In genomic region chr7:140908634-140909107, GRCm38 (mm10) we compare ENCODE assay signal across 8 mouse cellular contexts. TPM values are rescaled to one million over a fixed set of nuclear protein-coding genes. Genes with fewer than 3 reads are reported as not detected.
A peak's percentile ranks its signal among the peaks of the same experiment; 100 is the strongest.
DNase-seq lines count a peak whose midpoint lies in the region; ATAC-seq and TF ChIP-seq lines count a peak whose summit lies in the region.

No protein-coding gene starts in this region.

- H3K4me1 ChIP-seq in heart, embryonic 13.5 days = peaks cover 4% of the 10 kb centered on the region; the same call in 1 of the 2 replicates
- H3K4me1 ChIP-seq in kidney, embryonic 16.5 days (ENCODE audit: insufficient read depth, low read length) = 0 out of 2 replicates have a peak, but pooled peaks cover 3% of the 10 kb centered on the region
- peaks cover 0 to 10% of the 10 kb centered on the region in 2 experiments; a peak in 2 of 4 replicates for H3K4me1 ChIP-seq in liver, embryonic 14.5 days (replicated peaks; ENCODE audit: control insufficient read depth in 2 of 2, insufficient read depth in 2 of 2, low read length in 1 of 2)

- no peak for TF ChIP-seq EP300 in liver, embryonic 14.5 days (IDR thresholded peaks at IDR 0.05; ENCODE audit: low read depth)

- H3K27me3 ChIP-seq in heart, embryonic 13.5 days (replicated peaks) = peaks cover 27% of the 10 kb centered on the region
- no peaks in the 10 kb centered on the region for H3K27me3 ChIP-seq in kidney, embryonic 16.5 days (ENCODE audit: insufficient read depth, low read length)
- H3K27me3 ChIP-seq in liver, embryonic 14.5 days (ENCODE audit: control insufficient read depth, insufficient read depth, low read length) = no peaks in the 10 kb centered on the region
- no peaks in the 10 kb centered on the region for H3K27me3 ChIP-seq in splenic B cell, adult 2 months (ENCODE audit: control insufficient read depth, insufficient read depth, low read length, poor library complexity, severe bottlenecking)

- H3K9me3 ChIP-seq in heart, embryonic 13.5 days = no peaks in the 10 kb centered on the region
- no peaks in the 10 kb centered on the region for H3K9me3 ChIP-seq in kidney, embryonic 16.5 days (ENCODE audit: low read length)
- no peaks in the 10 kb centered on the region for H3K9me3 ChIP-seq in liver, embryonic 14.5 days (ENCODE audit: control insufficient read depth, low read length)

- DNase-seq in CD8-positive naive resting alpha-beta T cell, adult 2 months (ENCODE audit: low read depth in 2 of 2, low spot score in 2 of 2) = peak; percentile 52 to 60
- DNase-seq in brain, embryonic 14.5 days (ENCODE audit: low read depth) = peak; percentile 82
- DNase-seq in liver, embryonic 14.5 days (ENCODE audit: low read depth in 3 of 3, low spot score in 3 of 3) = peak; percentile 36 to 56 (median 42)
- DNase-seq in natural killer cell, adult 2 months (ENCODE audit: low spot score in 2 of 2) = peak; percentile 35 to 63
- peak; percentile 82 for DNase-seq in splenic B cell, adult 2 months (ENCODE audit: low read depth, low spot score)

- peak; percentile 86 for TF ChIP-seq CTCF in brain, embryonic 14.5 days (IDR thresholded peaks at IDR 0.05; ENCODE audit: borderline replicate concordance, extremely low read depth, insufficient read depth, insufficient read length)
- peak; percentile 88 for TF ChIP-seq CTCF in liver, embryonic 14.5 days (IDR thresholded peaks at IDR 0.05; ENCODE audit: low read depth)

- WGBS in heart, embryonic 13.5 days = 2% methylated on average over 19 of the region's 19 CpGs
- WGBS in kidney, embryonic 16.5 days = under 1% methylated on average over 19 of the region's 19 CpGs
- WGBS in liver, embryonic 14.5 days (ENCODE audit: insufficient replicate concordance) = 3% methylated on average over 19 of the region's 19 CpGs

- peak overlapping the region; percentile 56 for H3K4me3 ChIP-seq in heart, embryonic 13.5 days
- H3K4me3 ChIP-seq in kidney, embryonic 16.5 days (ENCODE audit: low read length) = peak overlapping the region; percentile 40
- peak overlapping the region; percentile 16 to 34; a peak in 3 of 4 replicates for H3K4me3 ChIP-seq in liver, embryonic 14.5 days (ENCODE audit: insufficient read depth in 1 of 2, low read depth in 2 of 2, low read length in 2 of 2)

- no peak overlapping the region for H3K27ac ChIP-seq in heart, embryonic 13.5 days (replicated peaks)
- no peak overlapping the region for H3K27ac ChIP-seq in kidney, embryonic 16.5 days (ENCODE audit: low read length)
- no peak overlapping the region for H3K27ac ChIP-seq in liver, embryonic 14.5 days

- ATAC-seq in erythroblast, adult 5-6 weeks (replicated peaks; ENCODE audit: low FRiP score, poor library complexity, severe bottlenecking) = peak; percentile 82
- ATAC-seq in heart, embryonic 13.5 days (ENCODE audit: extremely low read depth, insufficient number of reproducible peaks, low FRiP score, low TSS enrichment) = no peak
- ATAC-seq in kidney, embryonic 16.5 days (ENCODE audit: low FRiP score, low TSS enrichment) = peak; percentile 86
- peak; percentile 52 for ATAC-seq in liver, embryonic 14.5 days (ENCODE audit: insufficient read depth)

- peak overlapping the region; percentile 76 for H3K9ac ChIP-seq in heart, embryonic 13.5 days
- H3K9ac ChIP-seq in kidney, embryonic 16.5 days (replicated peaks; ENCODE audit: low read length) = 0 out of 2 replicates have a peak overlapping the region, but pooled peaks have one; percentile 9
- H3K9ac ChIP-seq in liver, embryonic 14.5 days (replicated peaks) = no peak overlapping the region; the same call in 1 of the 2 replicates

- no peak for TF ChIP-seq POLR2A in brain, embryonic 14.5 days (IDR thresholded peaks at IDR 0.05; ENCODE audit: borderline replicate concordance, extremely low read depth, insufficient read depth, insufficient read length, poor library complexity, severe bottlenecking)

- peak overlapping the region; percentile 88 for H3K4me2 ChIP-seq in heart, embryonic 13.5 days
- H3K4me2 ChIP-seq in kidney, embryonic 16.5 days (replicated peaks; ENCODE audit: low read depth, low read length) = peak overlapping the region; percentile 54
- peak overlapping the region; percentile 64 for H3K4me2 ChIP-seq in liver, embryonic 14.5 days (ENCODE audit: low read depth)

- H3K36me3 ChIP-seq in heart, embryonic 13.5 days = no peaks in the 10 kb centered on the region
- no peaks in the 10 kb centered on the region for H3K36me3 ChIP-seq in kidney, embryonic 16.5 days (ENCODE audit: insufficient read depth, low read length)
- H3K36me3 ChIP-seq in liver, embryonic 14.5 days (replicated peaks; ENCODE audit: control insufficient read depth, insufficient read depth, low read depth) = no peaks in the 10 kb centered on the region
- H3K36me3 ChIP-seq in splenic B cell, adult 2 months (ENCODE audit: control insufficient read depth, insufficient read depth, low read length, poor library complexity, severe bottlenecking) = no peaks in the 10 kb centered on the region

RNA-seq across cellular contexts. Expression of gene Cox8b, which starts 8.4 kb away (rescaled TPM):
- polyA plus RNA-seq in brain, embryonic 14.5 days (2012; rRNA removed) = not detected in 2 replicates
- total RNA-seq in erythroblast, adult 5-6 weeks (2015; ENCODE audit: low replicate concordance) = not detected in 2 replicates
- total RNA-seq in erythroblast, adult 5-6 weeks (2017; ENCODE audit: low replicate concordance) = not detected in 2 replicates
- 142 and 148 TPM in 2 replicates for polyA plus RNA-seq in heart, embryonic 13.5 days (2015; fragmentation: Nextera tagmentation; extraction: Ambion mirVana)
- 1.4 and 2.6 TPM in 2 replicates for polyA plus RNA-seq in kidney, embryonic 16.5 days (2015; fragmentation: Nextera tagmentation; extraction: Ambion mirVana)
- not detected in 2 replicates for polyA plus RNA-seq in liver, embryonic 14.5 days (2012; rRNA removed)
- polyA plus RNA-seq in liver, embryonic 14.5 days (2014; fragmentation: Nextera tagmentation; extraction: Ambion mirVana) = not detected in 2 replicates

RNA-seq across cellular contexts. Expression of gene Nlrp6, which starts 12.0 kb away (rescaled TPM):
- 0.18 and 0.21 TPM in 2 replicates for polyA plus RNA-seq in brain, embryonic 14.5 days (2012; rRNA removed)
- not detected in 2 replicates for total RNA-seq in erythroblast, adult 5-6 weeks (2015; ENCODE audit: low replicate concordance)
- total RNA-seq in erythroblast, adult 5-6 weeks (2017; ENCODE audit: low replicate concordance) = not detected in 2 replicates
- polyA plus RNA-seq in heart, embryonic 13.5 days (2015; fragmentation: Nextera tagmentation; extraction: Ambion mirVana) = 0.05 and 0.20 TPM in 2 replicates
- polyA plus RNA-seq in kidney, embryonic 16.5 days (2015; fragmentation: Nextera tagmentation; extraction: Ambion mirVana) = 1.9 and 2.2 TPM in 2 replicates
- 6.3 and 6.5 TPM in 2 replicates for polyA plus RNA-seq in liver, embryonic 14.5 days (2012; rRNA removed)
- 2.6 and 3.2 TPM in 2 replicates for polyA plus RNA-seq in liver, embryonic 14.5 days (2014; fragmentation: Nextera tagmentation; extraction: Ambion mirVana)

RNA-seq across cellular contexts. Expression of gene Sirt3, which starts 26.6 kb away (rescaled TPM):
- polyA plus RNA-seq in brain, embryonic 14.5 days (2012; rRNA removed) = 41.3 and 46.9 TPM in 2 replicates
- total RNA-seq in erythroblast, adult 5-6 weeks (2015; ENCODE audit: low replicate concordance) = 1.9 and 12.1 TPM in 2 replicates
- total RNA-seq in erythroblast, adult 5-6 weeks (2017; ENCODE audit: low replicate concordance) = 1.4 and 2.1 TPM in 2 replicates
- polyA plus RNA-seq in heart, embryonic 13.5 days (2015; fragmentation: Nextera tagmentation; extraction: Ambion mirVana) = 40.7 and 48.7 TPM in 2 replicates
- 41.5 and 42.6 TPM in 2 replicates for polyA plus RNA-seq in kidney, embryonic 16.5 days (2015; fragmentation: Nextera tagmentation; extraction: Ambion mirVana)
- 13.7 and 14.0 TPM in 2 replicates for polyA plus RNA-seq in liver, embryonic 14.5 days (2012; rRNA removed)
- 14.4 and 14.7 TPM in 2 replicates for polyA plus RNA-seq in liver, embryonic 14.5 days (2014; fragmentation: Nextera tagmentation; extraction: Ambion mirVana)

RNA-seq across cellular contexts. Expression of gene Psmd13, which starts 26.9 kb away (rescaled TPM):
- 138 and 146 TPM in 2 replicates for polyA plus RNA-seq in brain, embryonic 14.5 days (2012; rRNA removed)
- total RNA-seq in erythroblast, adult 5-6 weeks (2015; ENCODE audit: low replicate concordance) = 13.1 and 37.0 TPM in 2 replicates
- total RNA-seq in erythroblast, adult 5-6 weeks (2017; ENCODE audit: low replicate concordance) = 56.0 and 77.4 TPM in 2 replicates
- 164 and 190 TPM in 2 replicates for polyA plus RNA-seq in heart, embryonic 13.5 days (2015; fragmentation: Nextera tagmentation; extraction: Ambion mirVana)
- polyA plus RNA-seq in kidney, embryonic 16.5 days (2015; fragmentation: Nextera tagmentation; extraction: Ambion mirVana) = 242 and 246 TPM in 2 replicates
- polyA plus RNA-seq in liver, embryonic 14.5 days (2012; rRNA removed) = 39.8 and 50.8 TPM in 2 replicates
- polyA plus RNA-seq in liver, embryonic 14.5 days (2014; fragmentation: Nextera tagmentation; extraction: Ambion mirVana) = 90.5 and 92.6 TPM in 2 replicates

RNA-seq across cellular contexts. Expression of gene Pgghg, which starts 32.5 kb away (rescaled TPM):
- polyA plus RNA-seq in brain, embryonic 14.5 days (2012; rRNA removed) = 13.2 and 18.9 TPM in 2 replicates
- 0.38 and 3.8 TPM in 2 replicates for total RNA-seq in erythroblast, adult 5-6 weeks (2015; ENCODE audit: low replicate concordance)
- 1.5 and 3.3 TPM in 2 replicates for total RNA-seq in erythroblast, adult 5-6 weeks (2017; ENCODE audit: low replicate concordance)
- 13.1 and 13.8 TPM in 2 replicates for polyA plus RNA-seq in heart, embryonic 13.5 days (2015; fragmentation: Nextera tagmentation; extraction: Ambion mirVana)
- 25.3 and 26.6 TPM in 2 replicates for polyA plus RNA-seq in kidney, embryonic 16.5 days (2015; fragmentation: Nextera tagmentation; extraction: Ambion mirVana)
- polyA plus RNA-seq in liver, embryonic 14.5 days (2012; rRNA removed) = 7.2 TPM in 2 replicates
- polyA plus RNA-seq in liver, embryonic 14.5 days (2014; fragmentation: Nextera tagmentation; extraction: Ambion mirVana) = 4.5 and 4.9 TPM in 2 replicates

Comparison
In these comparisons a context has a peak if more than half of its experiments do, and no peak if none do; other contexts are left out.
1. RNA of gene Cox8b, which starts 8.4 kb away (polyA plus RNA-seq): 142 to 148 TPM in heart, embryonic 13.5 days; 1.4 to 2.6 TPM in kidney, embryonic 16.5 days, not detected in brain, embryonic 14.5 days and not detected in liver, embryonic 14.5 days; every median in the first group is over 10 times any median in the second.
2. Peak in every context shown above with its lines, with median percentiles within 50 percentile points of each other: DNase-seq, H3K4me2 ChIP-seq and H3K4me3 ChIP-seq.